Mouse (Mus musculus): ENCODE measurements around the gene Nprl3.

DNA sequence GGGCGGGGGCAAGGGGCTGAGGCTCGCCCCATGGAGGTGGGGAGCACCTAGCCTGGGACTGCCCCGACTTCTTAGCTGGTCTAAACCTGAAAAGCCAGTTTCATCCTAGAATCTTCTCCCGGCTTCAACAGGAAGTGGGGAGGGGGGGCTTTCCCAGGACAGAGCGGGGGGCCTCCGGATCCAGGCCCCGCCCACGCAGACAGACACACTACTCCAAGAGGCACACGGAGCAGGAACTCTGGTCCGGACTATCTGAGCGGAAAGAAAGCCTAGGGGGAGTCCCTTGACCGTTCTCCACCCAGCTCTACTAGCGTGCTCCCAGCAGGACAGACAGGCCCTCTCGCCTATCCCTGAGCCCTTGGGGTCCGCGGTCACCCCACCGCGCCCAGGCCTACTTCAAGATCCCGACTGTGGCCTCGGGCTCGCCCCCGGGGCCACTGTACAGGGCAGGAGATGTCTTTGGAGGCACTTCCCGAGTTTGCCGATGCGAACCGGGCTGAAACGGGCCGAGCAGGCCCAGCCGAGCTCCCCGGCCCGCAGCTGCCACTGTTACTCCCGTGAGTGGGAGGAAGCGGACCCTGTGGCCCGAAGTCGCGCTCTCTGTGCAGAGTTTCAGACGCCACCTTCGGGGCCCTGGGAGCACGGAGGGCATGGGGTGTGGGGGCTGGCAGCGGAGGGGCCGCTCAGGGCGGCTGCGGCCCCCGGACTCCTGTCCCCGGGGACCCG lies 46.1 kb downstream of the Nprl3 start:
- no peak for TF ChIP-seq POLR2AphosphoS5 (IDR thresholded peaks at IDR 0.05; ENCODE audit: insufficient replicate concordance, low read depth, low read length)
- no peak for TF ChIP-seq GATA1 (IDR thresholded peaks at IDR 0.05; ENCODE audit: borderline replicate concordance, low read length)
- no peak for TF ChIP-seq CTCF (IDR thresholded peaks at IDR 0.05; ENCODE audit: low read depth, low read length)

Measured in G1E (cell line).